Mouse (Mus musculus) embryonic fibroblast, embryonic 13.5 days (primary cell): Measurements from ENCODE around the gene Polr2a. TPM values are rescaled to one million over a fixed set of nuclear protein-coding genes. Genes with fewer than 3 reads are reported as not detected.

Experiments used
- H3K27ac ChIP-seq: 2 replicates; pipeline ENCODE4 v1.5.1; 2012; ENCODE audit warnings: low read length, control low read depth, inconsistent platforms; ENCODE audit not compliant: insufficient read depth
- H3K4me1 ChIP-seq: 2 replicates; pipeline ENCODE4 v1.6.1; 2011; ENCODE audit warnings: low read length; ENCODE audit not compliant: control insufficient read depth, insufficient read depth
- H3K4me3 ChIP-seq: 2 replicates; pipeline ENCODE4 v1.5.1; 2011; ENCODE audit warnings: mild to moderate bottlenecking, control low read depth, low read length; ENCODE audit not compliant: insufficient read depth
- CTCF ChIP-seq: IDR thresholded peaks from 2 replicates; pipeline ENCODE4 v1.5.1; 2011; ENCODE audit warnings: mild to moderate bottlenecking, control low read depth, low read length, moderate library complexity, borderline replicate concordance; ENCODE audit not compliant: insufficient read depth
- POLR2A ChIP-seq: IDR thresholded peaks from 2 replicates; pipeline ENCODE4 v1.6.1; 2011; ENCODE audit warnings: low read depth, mild to moderate bottlenecking, control low read depth, low read length, moderate library complexity
- polyA plus RNA-seq: library from polyadenylated mRNA; stranded (reverse); fragments of >200 nt; gene quantifications from 2 replicates; pipeline ENCODE4 v1.2.4, GENCODE M21; 2011; ENCODE audit warnings: low read depth; ENCODE audit not compliant: missing spikeins, insufficient read length

Polr2a gene
- polyA plus RNA-seq, 1 experiment: 90.9 TPM

- Histone ChIP-seq H3K4me3 (peak overlapping the region; percentile 88), H3K27ac (no peak overlapping the region), H3K4me1 (peaks cover 13% of the 10 kb centered on the region; the same call in 1 of the 2 replicates)
- TF ChIP-seq CTCF (no peak), POLR2A (no peak)
Observed at GRCm38 (mm10) chr11:69766872-69767624, 8.6 kb upstream of the Polr2a start.

DNA sequence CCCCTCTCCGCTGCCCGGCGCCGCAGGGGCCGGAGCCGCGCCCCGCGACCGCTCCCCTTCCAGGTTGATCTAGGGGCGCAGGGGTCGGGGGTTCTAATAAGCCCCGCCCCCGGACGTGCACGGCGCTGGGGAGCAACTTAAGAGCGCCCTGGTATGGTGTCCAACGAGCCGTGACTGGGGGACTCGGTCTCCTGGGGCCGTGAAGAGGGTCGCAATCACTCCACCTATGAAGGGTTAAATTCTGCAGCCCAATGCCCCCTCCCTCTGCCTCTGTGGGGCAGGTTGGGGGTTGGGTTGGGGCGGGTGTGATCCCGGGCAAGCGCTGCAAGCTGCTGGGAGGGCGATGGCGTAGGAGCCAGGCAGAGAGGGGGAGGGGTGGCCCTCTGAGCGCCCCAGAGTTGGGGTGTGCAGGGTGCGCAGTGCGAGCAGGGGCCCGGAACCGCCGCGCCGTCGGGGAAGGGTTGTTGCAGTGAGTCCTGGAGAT is 7.7 kb upstream of the Polr2a start:
- peak overlapping the region; percentile 38; the same call in 1 of the 2 replicates for H3K27ac ChIP-seq
- TF ChIP-seq CTCF: no peak
- peak; percentile 34; the same call in 1 of the 2 replicates for TF ChIP-seq POLR2A
- peaks cover 13% of the 10 kb centered on the region; the same call in 1 of the 2 replicates for H3K4me1 ChIP-seq
- H3K4me3 ChIP-seq: peak overlapping the region; percentile 88

- peak within 1 kb of the TSS; percentile 88 for H3K4me3 ChIP-seq
- peaks cover 13% of the 10 kb centered on the region; the same call in 1 of the 2 replicates for H3K4me1 ChIP-seq
- H3K27ac ChIP-seq: peak within 1 kb of the TSS; percentile 38; the same call in 1 of the 2 replicates
- TF ChIP-seq CTCF (no peak), POLR2A (peak; percentile 67)
Observed at GRCm38 (mm10) chr11:69765221-69766125, 7.0 kb upstream of the Polr2a start, which contains the start of gene Zbtb4. TSS of gene Zbtb4 (plus strand) at chr11:69765912.

DNA sequence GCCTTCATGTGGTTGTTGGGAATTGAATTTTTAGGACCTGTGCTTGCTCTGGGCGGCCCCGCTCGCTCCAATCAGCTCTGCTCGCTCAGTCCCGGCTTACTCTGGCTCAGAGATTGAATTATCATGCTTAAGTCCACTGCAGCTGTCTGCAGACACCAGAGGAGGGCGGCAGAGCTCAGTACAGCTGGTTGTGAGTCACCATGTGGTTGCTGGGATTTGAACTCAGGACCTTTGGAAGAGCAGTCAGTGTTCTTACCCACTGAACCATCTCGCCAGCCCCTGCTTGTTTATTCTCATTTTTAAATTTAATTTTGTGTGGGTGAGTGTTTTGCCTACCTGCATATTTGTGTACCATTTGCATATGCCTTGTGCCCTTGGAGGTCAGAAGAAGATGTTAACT is 5.1 kb upstream of the Polr2a start:
- TF ChIP-seq POLR2A (no peak), CTCF (peak; percentile 33; the same call in 1 of the 2 replicates)
- no peak overlapping the region for H3K27ac ChIP-seq
- peaks cover 12% of the 10 kb centered on the region for H3K4me1 ChIP-seq
- no peak overlapping the region for H3K4me3 ChIP-seq

GRCm38 (mm10) chr11:69761868-69762267 is 3.4 kb upstream of the Polr2a start, which contains the start of gene Slc35g3:
TSS of gene Slc35g3 (minus strand) at chr11:69761968.
- TF ChIP-seq CTCF (no peak), POLR2A (no peak)
- no peak within 1 kb of the TSS for H3K27ac ChIP-seq
- H3K4me3 ChIP-seq: no peak within 1 kb of the TSS
- peaks cover 8% of the 10 kb centered on the region; the same call in 1 of the 2 replicates for H3K4me1 ChIP-seq

DNA sequence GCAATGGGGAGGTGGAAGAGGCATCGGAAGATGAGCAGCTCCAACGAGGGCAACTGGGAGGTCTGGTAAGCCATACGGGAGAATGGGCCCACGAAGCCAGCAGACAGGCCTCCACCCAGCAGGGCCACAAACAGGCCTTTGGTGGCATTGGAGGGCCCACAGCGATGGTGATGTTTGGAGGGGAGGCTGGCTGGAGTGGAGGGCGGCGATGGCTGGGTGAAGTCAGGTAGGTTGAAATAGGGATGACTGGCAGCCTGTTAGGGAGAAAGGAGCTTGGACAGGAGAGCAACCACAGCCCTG is 2.4 kb upstream of the Polr2a start:
- Histone ChIP-seq H3K4me3 (no peak overlapping the region), H3K27ac (no peak overlapping the region), H3K4me1 (peaks cover 10% of the 10 kb centered on the region)
- no peak for TF ChIP-seq CTCF
- TF ChIP-seq POLR2A: no peak

DNA sequence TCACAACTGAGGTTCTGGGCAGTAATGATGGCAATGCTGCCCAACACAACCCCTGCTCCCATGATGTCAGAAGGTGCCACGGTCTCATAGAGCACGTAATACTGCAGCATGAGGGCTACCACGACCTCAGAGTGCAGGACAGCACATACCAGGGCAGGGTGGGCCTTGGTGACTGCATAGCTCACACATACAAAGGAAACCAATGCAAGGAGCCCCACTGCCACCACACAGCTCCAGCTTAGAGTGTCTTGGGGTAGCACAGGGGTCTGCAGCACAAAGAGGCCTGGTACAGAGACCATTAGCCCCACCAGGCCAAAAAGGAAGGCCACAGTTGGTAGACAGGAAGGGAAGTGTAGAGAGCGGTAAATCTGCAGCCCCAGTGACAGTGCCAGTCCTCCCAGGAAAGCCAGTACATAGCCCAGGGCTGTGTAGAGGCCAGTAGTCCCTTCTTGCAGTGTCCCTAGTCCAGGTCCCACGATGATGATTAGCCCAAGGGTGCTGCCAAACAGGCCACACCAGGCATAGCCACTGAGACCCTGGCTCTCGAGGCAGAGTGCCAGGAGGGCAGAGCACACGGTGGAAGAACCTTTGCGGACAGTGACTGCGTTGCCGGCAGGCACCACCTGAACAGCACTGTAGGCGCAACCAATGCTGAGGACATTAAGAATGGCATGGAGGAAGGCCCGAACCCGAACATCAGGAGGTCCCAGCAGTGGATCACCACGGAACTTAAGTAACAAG is 1.9 kb upstream of the Polr2a start:
- TF ChIP-seq POLR2A: no peak
- no peak for TF ChIP-seq CTCF
- Histone ChIP-seq H3K27ac (0 out of 2 replicates have a peak overlapping the region, but pooled peaks have one; percentile 95), H3K4me1 (peaks cover 13% of the 10 kb centered on the region), H3K4me3 (no peak overlapping the region)

- H3K4me1 ChIP-seq: peaks cover 13% of the 10 kb centered on the region
- TF ChIP-seq CTCF (no peak), POLR2A (peak; percentile 47)
- H3K4me3 ChIP-seq: peak overlapping the region; percentile 46
- peak overlapping the region; percentile 95 for H3K27ac ChIP-seq
Observed at GRCm38 (mm10) chr11:69758971-69759721, 709 bp upstream of the Polr2a start.
